Mouse (Mus musculus) kidney, adult 8-10 months (tissue): ENCODE results near the gene Hdac5.

Experiments used
- DNase-seq, 2 experiments: peaks; one replicate each; pipeline ENCODE4 v3.0.0; 2022

The Hdac5 gene

DNA sequence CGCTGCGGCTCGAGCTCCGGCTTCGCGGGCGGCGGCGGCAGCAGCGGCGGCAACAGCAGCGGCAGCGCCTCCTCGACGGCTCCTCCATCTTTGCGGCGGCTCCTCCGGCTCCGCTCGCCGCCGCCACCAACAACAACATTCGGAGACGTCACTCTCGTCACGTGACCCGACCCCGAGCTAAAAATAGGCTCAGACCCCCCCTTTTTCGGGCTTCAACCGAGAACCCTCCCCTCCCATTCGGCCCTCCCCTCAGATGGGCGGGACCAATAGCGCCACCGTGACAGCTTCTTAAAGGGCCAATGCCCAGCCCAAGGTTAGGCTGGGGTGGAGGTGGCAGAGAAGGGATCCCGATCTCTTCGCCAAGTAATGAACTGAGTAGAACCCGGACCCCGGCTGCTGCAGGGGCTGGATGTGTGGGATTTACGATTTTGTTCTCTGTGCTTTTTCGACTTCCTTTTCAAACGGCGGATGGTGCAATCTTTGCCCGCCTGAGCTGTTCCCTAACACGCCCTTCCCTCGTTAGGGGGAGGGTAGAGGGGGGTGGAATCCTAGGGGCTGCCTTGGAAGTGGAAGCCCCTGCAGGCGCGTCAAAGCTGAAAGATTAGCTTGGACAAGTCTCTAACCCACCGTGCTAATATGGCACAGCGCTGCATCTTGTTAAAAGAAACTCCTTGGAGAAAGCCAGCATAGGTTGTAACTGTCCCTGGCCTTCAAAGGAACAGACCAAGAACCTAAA lies at the start of gene Hdac5:
TSS of gene Hdac5 (minus strand) at position 161 of the 736 bp plus-strand sequence.
- peak; percentile 98 to 99 for DNase-seq

- DNase-seq, result no peak
Observed at GRCm38 (mm10) chr11:102279595-102279994, 49.6 kb upstream of the Hdac5 start.

- no peak for DNase-seq
Observed at GRCm38 (mm10) chr11:102277754-102278153, 47.8 kb upstream of the Hdac5 start.

DNA sequence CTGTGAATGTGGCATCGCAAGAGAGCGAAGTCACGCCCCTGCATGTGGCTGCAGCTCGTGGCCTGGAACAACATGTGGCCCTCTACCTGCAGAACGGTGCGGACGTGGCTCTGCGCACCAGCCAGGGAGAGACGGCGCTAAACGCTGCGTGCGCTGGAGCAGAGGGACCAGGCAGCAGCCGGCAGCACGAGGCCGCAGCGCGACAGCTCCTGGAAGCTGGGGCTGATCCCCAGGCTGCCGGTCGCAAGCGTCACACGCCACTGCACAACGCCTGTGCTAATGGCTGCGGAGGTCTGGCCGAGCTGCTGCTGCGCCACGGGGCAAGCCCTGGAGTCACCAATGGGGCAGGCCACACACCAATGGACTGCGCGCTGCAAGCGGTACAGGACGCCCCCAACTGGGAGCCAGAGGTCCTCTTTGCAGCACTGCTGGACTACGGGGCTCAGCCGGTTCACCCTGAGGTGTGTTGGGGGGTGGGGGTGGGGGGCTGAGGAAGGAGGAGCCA lies 46.5 kb upstream of the Hdac5 start:
- DNase-seq, result no peak

GRCm38 (mm10) chr11:102268520-102269244 lies 38.7 kb upstream of the Hdac5 start, which contains the start of gene Asb16:
Asb16 (plus strand) TSS chr11:102268743.
- no peak for DNase-seq

DNA sequence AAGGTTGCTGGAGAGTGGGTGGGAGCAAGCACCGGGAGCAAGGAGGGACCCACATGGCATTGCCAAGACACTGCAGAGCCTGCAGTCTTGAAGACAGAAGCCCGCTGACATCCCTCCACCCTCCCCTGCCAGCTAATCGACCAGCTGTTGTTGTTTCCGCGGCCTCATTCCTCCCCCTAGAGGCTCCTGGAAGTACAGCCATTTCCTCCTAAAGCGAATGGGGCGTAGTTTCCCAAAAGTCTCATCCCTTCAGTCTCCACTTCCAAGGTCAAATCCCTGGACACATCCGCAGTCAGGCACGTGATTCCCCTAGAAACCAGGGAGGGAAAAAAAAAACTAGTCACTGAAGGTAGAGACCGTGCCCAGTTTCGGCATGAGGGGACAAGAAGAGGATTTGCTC lies 37.5 kb upstream of the Hdac5 start:
- DNase-seq, result peak; percentile 60 to 71

GRCm38 (mm10) chr11:102266631-102267355 lies 36.8 kb upstream of the Hdac5 start:
- no peak for DNase-seq

- no peak for DNase-seq
Observed at GRCm38 (mm10) chr11:102265816-102266215, 35.9 kb upstream of the Hdac5 start.

DNA sequence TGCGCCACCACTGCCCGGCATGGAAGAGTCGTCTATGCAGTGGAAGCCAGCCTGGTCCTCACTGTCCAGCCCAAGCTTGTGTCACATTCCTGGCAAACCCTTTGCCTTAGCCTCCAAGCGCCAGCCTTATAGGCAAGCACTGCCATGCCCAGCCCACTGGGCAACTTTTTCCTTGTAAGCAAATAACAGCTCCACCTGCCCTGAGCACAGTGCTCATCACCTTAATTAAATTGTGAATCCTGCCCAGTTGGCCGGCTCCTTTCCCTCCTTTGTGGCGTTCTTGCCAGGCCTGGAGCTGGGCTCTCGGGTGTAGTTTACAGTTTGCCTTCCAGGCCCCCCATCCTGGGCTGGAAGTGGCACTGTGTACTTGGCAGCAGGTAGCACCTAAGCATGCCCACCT lies 33.2 kb upstream of the Hdac5 start:
- DNase-seq, result no peak

- DNase-seq, result no peak
Observed at GRCm38 (mm10) chr11:102258521-102258920, 28.6 kb upstream of the Hdac5 start.

DNA sequence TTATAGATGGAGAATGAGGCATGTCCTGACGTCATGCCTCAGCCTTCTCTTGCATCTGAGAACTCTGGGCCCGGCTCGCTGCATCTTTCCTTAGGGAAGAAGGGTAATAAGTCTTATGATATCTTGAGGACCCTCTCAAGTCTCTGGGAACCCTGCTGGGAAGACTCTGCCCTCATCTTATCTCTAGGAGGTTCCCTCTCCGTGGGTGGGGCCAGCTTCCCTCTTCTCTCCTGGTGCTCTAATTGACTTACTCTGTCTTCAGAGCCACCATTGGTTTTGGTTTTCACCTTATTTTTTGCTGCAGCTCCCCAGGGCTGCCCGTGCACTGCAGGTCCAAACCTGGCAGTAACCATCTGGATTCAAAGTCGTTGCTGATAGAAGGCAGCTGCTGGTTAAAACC lies 28.1 kb upstream of the Hdac5 start:
- no peak for DNase-seq

DNA sequence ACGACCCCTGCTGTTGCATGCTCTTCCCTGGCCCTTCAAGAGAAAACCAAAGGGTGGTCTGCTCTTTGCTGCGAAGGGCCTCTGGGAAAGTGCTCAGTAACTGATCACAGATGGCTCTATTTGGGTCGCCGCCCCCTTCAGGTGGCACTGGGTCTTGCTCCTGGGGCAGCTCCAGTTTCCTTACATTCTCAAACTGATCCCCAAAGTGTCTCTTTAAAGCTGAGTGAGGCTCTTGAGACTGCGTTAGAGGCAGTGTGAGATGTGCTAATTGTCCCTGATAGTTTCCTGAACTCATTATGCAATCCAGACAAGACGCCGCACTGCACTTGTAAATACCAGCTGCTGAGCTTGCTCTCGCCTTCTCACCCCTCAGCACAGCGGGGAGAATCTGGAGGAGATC lies 27.5 kb upstream of the Hdac5 start:
- DNase-seq, result no peak

DNA sequence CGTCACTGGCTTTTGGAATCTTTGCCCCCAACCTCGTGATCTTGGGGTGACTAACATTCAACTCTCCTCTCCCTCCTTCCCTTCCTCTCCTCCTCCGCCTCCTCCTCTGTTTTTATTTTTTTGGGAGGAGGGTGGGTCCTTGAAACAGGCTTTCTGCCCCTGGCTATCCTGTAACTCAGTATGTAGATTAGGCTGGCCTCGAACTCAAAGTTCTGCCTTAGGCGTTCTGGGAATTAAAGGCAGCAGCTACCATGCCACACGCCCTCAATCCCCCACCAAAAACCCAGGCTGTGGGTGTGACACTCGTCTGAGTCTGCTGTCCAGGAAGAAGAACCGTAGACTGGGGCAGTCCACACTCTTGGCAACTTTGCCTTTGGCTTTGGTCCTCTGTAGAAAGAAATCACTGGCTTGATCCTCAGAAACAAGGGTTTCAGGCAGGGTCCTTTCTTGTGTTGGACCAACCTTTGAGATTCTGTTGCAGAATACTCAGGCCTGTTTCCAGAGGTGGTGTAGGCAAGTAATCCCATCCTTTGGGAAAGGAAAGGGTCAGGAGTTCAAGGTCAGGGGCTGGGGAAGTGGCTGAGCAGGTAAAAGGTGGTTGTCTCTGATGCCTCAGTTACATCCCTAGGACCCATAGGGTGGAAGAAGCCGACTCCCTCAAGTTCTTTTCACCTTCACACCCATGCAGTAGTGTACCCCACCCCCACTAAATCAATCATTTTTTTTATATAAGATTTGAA lies 19.6 kb upstream of the Hdac5 start:
- DNase-seq, result no peak

GRCm38 (mm10) chr11:102248630-102249230 lies 18.8 kb upstream of the Hdac5 start, which contains the start of gene BC030867:
BC030867 (plus strand) TSS chr11:102248882.
- DNase-seq, result peak; percentile 87 to 95

- DNase-seq, result no peak
Observed at GRCm38 (mm10) chr11:102246871-102247270, 16.9 kb upstream of the Hdac5 start.

DNA sequence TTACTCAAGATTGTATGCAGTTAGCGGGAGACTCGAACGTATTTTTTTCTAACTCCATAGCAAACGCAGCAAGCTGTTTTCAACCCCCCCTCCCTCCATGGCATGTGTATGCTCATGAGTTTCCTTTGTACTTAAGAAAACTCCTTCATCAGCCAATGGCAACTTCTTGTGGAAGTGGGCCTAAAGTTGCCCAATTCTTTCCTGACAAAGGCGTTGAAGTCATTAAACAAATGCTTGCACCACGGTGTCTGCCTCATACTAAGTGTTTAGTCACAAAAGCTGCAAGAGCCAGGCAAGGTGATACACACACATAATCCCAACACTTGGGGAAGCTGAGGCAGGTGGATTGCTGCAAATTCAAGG lies 16.3 kb upstream of the Hdac5 start:
- DNase-seq, result no peak

DNA sequence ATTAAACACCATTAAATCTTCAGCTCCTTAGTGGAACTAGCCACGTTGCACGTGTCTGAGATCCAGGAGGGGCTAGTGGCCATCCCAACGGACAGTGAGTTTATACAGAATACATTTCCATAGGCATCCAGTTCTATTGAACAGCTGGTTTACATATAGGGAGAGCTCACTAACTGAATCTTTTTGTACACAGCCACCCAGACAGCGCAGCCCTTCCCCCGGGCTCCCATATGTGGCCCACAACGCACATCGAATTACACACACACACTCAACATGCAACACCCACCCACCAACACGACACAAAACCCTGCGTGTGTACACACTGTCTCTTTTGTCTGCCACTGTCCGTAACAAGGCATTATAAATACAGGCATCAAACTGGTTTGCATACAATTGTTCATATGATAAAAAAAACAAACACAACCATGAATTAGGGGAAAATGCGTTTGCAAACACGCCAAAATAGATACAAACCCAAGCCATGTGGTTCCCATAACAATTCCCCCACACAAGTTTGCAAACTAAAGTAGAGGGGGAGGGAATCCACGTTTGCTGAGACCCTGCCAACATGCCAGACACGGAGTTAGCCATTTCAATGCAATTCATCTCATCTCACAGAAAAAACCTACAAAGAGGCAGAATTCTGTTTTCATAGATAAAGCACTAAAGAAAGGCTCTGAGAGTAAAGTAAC lies 15.8 kb upstream of the Hdac5 start:
- DNase-seq, result no peak

- no peak for DNase-seq
Observed at GRCm38 (mm10) chr11:102244926-102245449, 15.0 kb upstream of the Hdac5 start.

DNA sequence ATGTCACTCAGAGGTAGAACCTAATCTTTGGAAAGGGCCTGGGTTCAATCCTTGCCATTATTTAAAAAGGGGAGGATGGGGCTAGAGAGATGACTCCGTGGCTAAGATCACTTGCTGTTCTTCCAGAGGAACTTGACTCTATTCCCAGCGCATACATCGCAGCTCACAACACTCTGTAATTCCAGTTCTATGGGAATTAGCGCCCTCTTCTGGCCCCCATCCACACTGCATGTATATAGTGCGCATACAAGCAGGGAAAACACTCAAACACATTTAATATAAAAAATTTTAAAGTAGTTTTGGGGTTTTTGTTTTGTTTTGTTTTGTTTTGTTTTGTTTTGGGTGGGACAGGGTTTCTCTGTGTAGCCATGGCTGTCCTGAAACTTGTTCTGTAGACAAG lies 11.9 kb upstream of the Hdac5 start:
- DNase-seq, result no peak

GRCm38 (mm10) chr11:102241246-102241645 lies 11.3 kb upstream of the Hdac5 start:
- peak in 1 of 2 experiments; percentile 52 for DNase-seq

DNA sequence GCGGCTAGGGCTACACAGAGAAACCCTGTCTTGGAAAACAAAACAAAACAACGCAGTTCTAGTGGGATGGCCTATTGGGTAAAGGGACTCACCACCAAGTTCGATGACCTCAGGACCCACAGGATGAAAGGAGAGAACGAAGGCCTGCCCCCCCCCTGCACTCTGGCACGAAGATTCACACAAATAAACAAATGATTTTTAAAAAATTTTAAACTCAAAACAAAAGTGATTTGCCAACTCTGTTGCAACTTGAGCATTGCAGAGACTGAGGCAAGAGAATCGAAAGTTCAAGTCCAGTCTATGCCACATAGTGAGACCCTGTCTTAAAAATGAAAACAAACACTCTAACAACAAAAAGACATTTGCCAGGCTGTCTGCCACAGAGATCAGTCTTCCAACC lies 10.7 kb upstream of the Hdac5 start:
- DNase-seq, result no peak
